Comparison of ENCODE assay signal across 14 mouse cellular contexts in genomic region chr5:42425902-42426301, GRCm38 (mm10).
"Had no signal": no experiment of that assay in that cellular context is flagged by ENCODE, and none has a peak within 500 bp of the region (broad histone marks: within the 10 kb centered on the region; RNA-seq: fewer than 3 reads in every experiment).

No protein-coding gene starts in this region.

- H3K27me3 ChIP-seq: liver, embryonic 12.5 days; midbrain, embryonic 13.5 days; stomach, embryonic 15.5 days had no signal

- H3K9ac ChIP-seq: liver, embryonic 12.5 days; liver, embryonic 14.5 days; lung, embryonic 14.5 days; midbrain, embryonic 13.5 days; stomach, embryonic 15.5 days had no signal

- ATAC-seq: liver, embryonic 12.5 days; midbrain, embryonic 13.5 days had no signal

- H3K36me3 ChIP-seq: liver, embryonic 12.5 days; midbrain, embryonic 10.5 days; midbrain, embryonic 13.5 days; stomach, embryonic 15.5 days had no signal

- H3K4me3 ChIP-seq: liver, embryonic 12.5 days; midbrain, embryonic 10.5 days; midbrain, embryonic 13.5 days; myocyte; stomach, embryonic 15.5 days had no signal

- H3K4me2 ChIP-seq: liver, embryonic 12.5 days; lung, embryonic 14.5 days; midbrain, embryonic 13.5 days; stomach, embryonic 15.5 days had no signal

- H3K27ac ChIP-seq: liver, embryonic 12.5 days; liver, embryonic 14.5 days; midbrain, embryonic 10.5 days; midbrain, embryonic 13.5 days; stomach, embryonic 15.5 days had no signal

- H3K4me1 ChIP-seq: liver, embryonic 12.5 days; midbrain, embryonic 10.5 days; midbrain, embryonic 13.5 days; stomach, embryonic 15.5 days had no signal

- DNase-seq: lung, adult 18-20 months; lung, embryonic 14.5 days; lung, postnatal 10 days; lung, postnatal 4 days; right cerebral cortex, postnatal 14 days; thymus, adult 2 months; thymus, postnatal 25 days; thymus, postnatal 4 days had no signal

- H3K9me3 ChIP-seq: liver, embryonic 12.5 days; midbrain, embryonic 10.5 days; midbrain, embryonic 13.5 days; stomach, embryonic 15.5 days had no signal
